Mouse (Mus musculus) adrenal gland, postnatal 4 days (tissue): ENCODE measurements around the gene Tmem236. TPM values are rescaled to one million over a fixed set of nuclear protein-coding genes. Genes with fewer than 3 reads are reported as not detected.

Experiments used
- DNase-seq, 2 experiments: peaks; one replicate each; pipeline ENCODE4 v3.0.0; 2021 to 2022; ENCODE audit warnings: low spot score in 2 of 2, mixed read lengths in 2 of 2
- microRNA-seq: library from miRNA; unstranded; fragments of <30 nt; microRNA quantifications from one replicate; pipeline ENCODE4 v1.2.0, GENCODE M21; 2021
- total RNA-seq, 2 experiments: library from RNA; stranded (reverse); gene quantifications; 2 replicates each; pipeline ENCODE4 v1.2.3; 2021

Gene Tmem236
- total RNA-seq, 2 experiments from 2014 or later = 0.17 TPM

DNA sequence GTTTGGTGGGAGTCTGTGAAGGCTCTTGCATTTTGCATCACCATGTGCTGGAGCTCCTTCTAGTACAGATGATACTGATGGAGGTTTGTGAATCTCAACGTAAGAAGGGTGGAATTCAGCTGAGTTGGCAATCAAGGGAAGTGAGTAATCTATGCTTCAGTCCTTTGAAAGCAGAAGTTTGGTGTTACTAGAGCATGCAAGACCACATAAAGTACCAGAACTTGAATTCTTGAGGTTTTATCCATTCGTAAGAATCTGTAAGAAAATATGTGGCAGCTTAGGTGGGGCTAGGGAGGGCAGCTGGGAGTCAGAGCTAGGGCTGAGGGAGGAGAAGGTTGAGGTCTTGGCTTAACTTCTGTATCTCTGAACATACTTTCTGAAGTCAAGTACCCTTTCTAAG lies 70.3 kb downstream of the Tmem236 start:
- no peak for DNase-seq

GRCm38 (mm10) chr2:14249839-14250564 lies 75.7 kb downstream of the Tmem236 start:
- DNase-seq = no peak

GRCm38 (mm10) chr2:14251938-14252337 lies 77.6 kb downstream of the Tmem236 start:
- DNase-seq = no peak

- DNase-seq = no peak
Observed at GRCm38 (mm10) chr2:14258345-14258850, 84.1 kb downstream of the Tmem236 start.

DNA sequence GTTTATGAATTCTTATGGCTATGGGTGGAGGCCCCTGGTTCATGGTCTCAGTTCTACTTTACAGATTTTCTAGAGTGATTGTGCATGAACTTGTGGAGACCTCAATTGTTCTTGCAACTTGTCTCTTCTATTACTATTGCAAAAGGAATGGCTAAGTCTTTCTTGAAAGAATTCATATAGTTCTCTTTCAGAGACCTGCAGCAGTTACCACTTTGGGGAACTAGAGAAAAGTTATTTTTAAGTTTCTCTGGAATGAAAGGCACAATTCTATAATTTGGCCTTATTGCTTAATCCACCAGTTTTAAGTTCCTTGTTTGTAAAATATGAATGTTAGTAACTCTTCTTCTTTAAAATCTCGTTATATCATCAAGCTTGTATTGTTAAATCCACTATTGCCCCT lies 87.8 kb downstream of the Tmem236 start:
- DNase-seq = no peak

DNA sequence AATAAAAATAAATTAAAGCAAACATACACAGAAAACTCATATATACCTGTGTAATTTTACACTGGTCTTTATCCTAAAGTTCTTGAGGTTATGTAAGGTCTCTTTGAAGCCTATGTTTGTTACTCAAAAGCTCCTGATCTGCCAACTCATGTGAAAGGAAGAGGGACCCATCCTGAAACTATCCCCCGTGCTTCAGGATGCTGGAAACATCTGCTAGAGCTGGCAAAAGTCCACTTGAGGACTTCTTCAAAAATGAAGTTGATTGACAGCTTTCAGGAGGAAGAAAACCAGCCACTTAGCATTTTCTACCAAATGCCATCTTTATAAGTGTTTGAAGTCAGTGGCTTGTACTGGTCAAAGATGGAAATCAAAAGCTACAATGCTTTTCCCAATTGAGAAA lies 94.8 kb downstream of the Tmem236 start:
- DNase-seq = no peak

Small RNAs within 50 kb of the gene (microRNA-seq; reads per million reads assigned to microRNA genes)
- gene Mir511 = 8.4 reads per million, percentile 21 among the genes with 10 or more reads in this experiment

Other genes starting within 250 kb of the Tmem236 start
- gene Hacd1, start 118.4 kb upstream of the Tmem236 start, total RNA-seq = 10 to 100 TPM; 35.0 to 43.6 TPM
- gene Stam, start 100.4 kb upstream of the Tmem236 start, total RNA-seq = 10 to 100 TPM; 52.5 to 54.9 TPM
- gene Mrc1, start 54.9 kb downstream of the Tmem236 start, total RNA-seq = 10 to 100 TPM; 28.7 to 33.3 TPM
- gene Slc39a12, start 213.8 kb downstream of the Tmem236 start, total RNA-seq = under 1 TPM in 1 of 2 experiments, not detected in 1; 0.14 TPM